Mouse (Mus musculus) cerebellum, adult (tissue): ENCODE data around the gene Kcnk10.

Experiments
- ATAC-seq: cut with Nextera tagmentation; 2 replicates; pipeline ENCODE4 v1.9.2; 2017; ENCODE audit warnings: mild to moderate bottlenecking, moderate library complexity, mixed read lengths; ENCODE audit not compliant: insufficient number of reproducible peaks, low FRiP score, low TSS enrichment

Kcnk10 gene

GRCm38 (mm10) chr12:98573317-98574270, 4.5 kb downstream of the Kcnk10 start:
- ATAC-seq, result peak; percentile 62

- 0 out of 2 replicates have a peak, but pooled peaks have one; percentile 18 for ATAC-seq
These were observed 6.0 kb downstream of the Kcnk10 start for GRCm38 (mm10) chr12:98571896-98572680.

DNA sequence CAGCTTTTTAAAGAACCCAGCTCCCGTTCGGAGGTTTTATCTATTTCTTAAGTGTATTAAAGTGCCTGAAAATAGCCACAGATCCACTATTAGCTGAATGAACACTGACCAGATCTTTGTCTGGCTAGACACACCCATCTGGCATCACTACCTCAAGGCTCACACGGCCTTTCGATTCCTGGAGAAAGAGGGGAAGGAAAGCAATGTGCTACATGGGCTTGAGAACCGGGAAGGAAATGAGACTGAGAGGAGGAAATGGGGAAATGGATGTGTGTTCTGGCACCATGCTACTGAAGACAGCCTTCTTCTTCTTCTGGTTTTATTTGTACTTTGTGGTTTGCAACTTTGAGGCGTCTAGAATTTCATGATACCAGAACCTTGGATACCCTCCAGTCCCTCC, 8.7 kb downstream of the Kcnk10 start:
- ATAC-seq, result no peak

DNA sequence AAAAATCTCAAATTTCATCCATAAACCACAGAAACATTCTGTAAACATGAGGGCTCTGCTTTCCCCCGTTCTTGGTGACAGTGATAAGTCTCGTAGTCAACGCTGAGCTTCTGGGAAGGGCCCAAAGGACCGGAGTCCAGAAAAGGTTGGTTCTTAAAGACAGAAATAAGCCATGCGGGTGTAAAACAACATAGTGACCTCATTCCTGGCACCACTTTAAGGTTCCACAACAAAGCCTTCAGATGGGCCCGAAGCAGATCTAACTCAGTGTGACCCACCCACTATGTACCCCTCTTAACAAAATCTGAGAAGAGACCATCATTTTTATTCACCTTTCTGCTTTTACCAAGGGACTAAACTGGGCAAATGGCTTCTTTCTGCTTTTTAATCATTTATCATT, 10.2 kb downstream of the Kcnk10 start:
- no peak for ATAC-seq

DNA sequence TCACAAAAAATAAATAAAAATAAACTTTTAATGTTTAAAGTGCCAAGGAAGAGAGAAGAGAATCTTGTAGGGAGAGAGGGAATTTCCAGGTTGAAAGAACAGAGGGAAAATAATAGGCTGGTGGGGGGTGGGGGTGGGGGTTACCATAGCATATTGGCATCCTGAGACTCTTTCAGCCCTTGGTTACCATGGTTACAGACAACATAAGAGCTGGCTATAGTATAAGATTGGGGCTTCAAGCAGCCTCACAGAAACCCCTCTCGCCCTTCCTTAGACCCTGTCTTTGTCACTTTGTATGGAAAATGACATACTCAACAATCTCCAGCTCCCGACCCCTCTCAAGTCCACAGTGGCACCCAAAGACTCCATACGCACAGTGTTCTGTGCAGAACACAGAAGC, 13.7 kb downstream of the Kcnk10 start:
- no peak for ATAC-seq

- ATAC-seq, result no peak
These were observed 14.8 kb downstream of the Kcnk10 start for GRCm38 (mm10) chr12:98563261-98563660.

DNA sequence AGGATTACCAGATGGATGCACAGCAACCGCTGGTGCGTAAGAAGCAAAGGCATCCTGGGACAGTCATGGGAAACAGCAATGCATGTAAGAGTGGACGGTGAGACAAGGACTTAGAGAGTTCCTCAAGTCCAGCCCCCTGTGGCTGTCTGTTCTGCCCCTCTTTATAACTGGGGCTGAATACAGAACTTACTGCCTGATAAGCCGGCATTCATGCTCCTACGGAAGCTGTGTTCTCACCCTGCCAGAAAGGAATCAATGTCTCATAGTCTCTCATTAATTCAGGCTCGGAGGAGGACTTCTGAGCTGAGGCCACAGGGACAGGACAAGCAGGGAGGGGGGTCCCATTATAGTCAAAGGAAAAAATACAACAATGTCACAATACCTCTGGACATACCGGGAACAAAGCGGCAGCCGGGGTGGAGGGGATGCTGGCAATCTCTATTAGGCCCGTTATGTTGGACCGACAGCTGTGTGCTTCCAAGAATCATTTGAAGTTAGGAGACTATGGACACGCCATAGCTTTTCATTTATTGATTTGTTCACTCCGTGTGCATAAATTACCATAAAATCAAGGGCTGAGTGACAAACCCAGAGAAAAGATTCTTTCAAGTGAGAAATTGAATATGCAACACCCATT, 15.7 kb downstream of the Kcnk10 start:
- no peak for ATAC-seq

DNA sequence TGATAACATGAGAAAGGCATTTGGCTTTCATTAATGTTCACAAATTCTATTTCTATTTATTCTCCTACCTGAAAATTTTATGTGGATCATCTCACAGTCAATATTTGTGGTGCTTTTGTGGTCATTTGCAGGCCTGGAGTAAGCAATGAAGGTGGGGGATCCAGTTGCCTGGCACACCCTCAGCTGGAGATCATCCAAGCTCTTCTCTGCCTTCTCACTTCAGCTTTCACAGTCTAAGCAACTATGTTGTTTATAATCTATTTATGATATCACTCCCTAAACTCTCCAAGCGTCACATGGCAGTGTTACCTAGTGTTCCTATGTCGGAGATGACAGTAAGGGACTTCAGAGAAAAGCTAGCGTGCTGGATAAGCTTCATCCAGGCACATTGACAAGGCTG, 18.1 kb downstream of the Kcnk10 start:
- ATAC-seq, result no peak

DNA sequence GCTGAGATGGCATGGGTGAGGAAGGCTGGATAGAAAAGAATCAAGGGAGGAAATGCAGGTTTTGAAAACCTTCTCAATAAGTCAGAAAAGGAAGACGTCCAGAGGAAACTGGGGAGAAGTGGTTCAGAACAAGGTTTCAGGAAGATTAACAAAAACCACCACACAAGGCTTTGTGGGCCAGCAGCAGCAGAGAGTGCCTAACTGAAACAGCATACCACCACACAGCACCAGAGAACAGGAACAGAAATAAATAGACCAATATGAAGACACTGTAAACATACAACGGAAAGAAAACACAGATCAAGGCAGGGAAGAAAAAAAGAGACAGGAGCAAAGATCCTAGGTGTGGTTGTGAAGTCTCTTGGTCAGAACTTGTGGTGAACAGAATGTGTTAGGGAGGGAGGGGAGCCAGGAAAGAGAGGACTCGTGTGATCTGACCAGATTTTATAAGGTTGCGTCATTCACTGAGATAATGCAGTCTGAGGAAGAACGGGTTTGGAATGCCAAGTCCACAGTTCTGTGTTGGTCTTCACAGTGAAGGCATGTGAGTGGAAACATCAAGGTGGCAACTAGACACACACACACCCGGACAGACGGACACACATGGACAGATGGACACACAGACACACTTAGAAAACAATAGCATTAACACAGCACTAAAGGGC, 21.0 kb downstream of the Kcnk10 start:
- ATAC-seq, result no peak

DNA sequence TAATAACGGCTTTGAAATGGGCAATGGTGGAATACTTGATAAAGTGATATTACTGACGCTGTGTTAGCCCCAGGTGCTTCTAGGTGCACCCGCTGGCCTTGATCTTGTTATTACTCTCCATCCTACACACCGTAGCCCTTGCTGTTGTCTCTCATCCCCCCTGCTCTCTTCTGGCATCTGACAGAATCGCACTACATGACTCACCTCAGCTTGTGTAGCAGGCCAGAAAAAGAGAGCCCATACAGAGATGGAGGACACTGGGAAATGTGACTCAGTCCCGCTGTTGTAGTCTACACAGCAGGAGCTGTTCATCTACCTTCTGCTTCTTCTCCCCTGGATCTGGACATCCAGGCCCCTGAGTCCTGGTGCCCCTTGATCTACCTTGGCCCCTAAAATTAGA, 28.1 kb downstream of the Kcnk10 start:
- peak; percentile 85 for ATAC-seq

- peak; percentile 41; the same call in 1 of the 2 replicates for ATAC-seq
These were observed 30.0 kb downstream of the Kcnk10 start for GRCm38 (mm10) chr12:98548141-98548540.

DNA sequence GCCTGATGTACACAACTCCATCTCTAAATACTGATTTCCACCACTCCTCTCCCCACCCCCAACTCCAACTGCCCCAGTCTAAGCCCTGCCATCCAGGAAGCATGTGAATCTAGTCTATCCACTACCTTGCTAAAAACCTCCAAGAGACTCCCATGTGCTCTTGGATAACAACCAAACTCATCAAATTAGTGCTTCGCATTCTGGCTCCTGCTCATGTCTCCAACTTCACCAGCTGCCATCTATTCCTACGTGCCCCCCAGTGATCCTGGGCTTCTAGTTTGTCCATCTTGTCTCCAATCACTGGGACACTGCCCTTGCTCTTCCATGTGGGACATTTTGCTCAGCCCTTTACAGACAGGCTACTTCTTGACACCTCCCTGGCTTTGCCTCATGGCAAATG, 32.2 kb downstream of the Kcnk10 start:
- ATAC-seq, result peak; percentile 67; the same call in 1 of the 2 replicates

DNA sequence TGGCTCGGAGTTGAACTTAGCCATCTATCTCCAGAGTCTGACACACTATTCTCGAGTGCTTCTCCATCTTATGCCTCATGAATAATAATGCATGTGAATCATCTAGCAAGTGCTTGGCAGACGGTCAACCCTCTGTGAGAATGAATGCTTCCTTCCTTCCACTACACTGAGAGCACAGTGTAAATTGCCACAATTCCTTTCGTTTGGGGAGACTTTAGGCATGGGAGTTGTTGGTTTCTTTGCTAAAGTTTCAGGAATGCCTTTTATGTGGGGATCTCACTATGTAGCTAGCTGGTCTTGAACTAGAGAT, 32.9 kb downstream of the Kcnk10 start:
- no peak for ATAC-seq

GRCm38 (mm10) chr12:98544545-98545250, 33.4 kb downstream of the Kcnk10 start:
- ATAC-seq, result no peak

GRCm38 (mm10) chr12:98536760-98537159, 41.4 kb downstream of the Kcnk10 start:
- ATAC-seq, result no peak

- ATAC-seq, result peak; percentile 54
These were observed 42.1 kb downstream of the Kcnk10 start for GRCm38 (mm10) chr12:98536036-98536435.

- 0 out of 2 replicates have a peak, but pooled peaks have one; percentile 17 for ATAC-seq
These were observed 42.6 kb downstream of the Kcnk10 start for GRCm38 (mm10) chr12:98535494-98535901.

- ATAC-seq, result no peak
These were observed 49.5 kb downstream of the Kcnk10 start for GRCm38 (mm10) chr12:98528635-98529034.

- ATAC-seq, result no peak
These were observed 52.7 kb downstream of the Kcnk10 start for GRCm38 (mm10) chr12:98525361-98525760.
